Mouse (Mus musculus): ENCODE data around the gene Adam19. TPM values are rescaled to one million over a fixed set of nuclear protein-coding genes. Genes with fewer than 3 reads are reported as not detected.

Gene Adam19
- polyA plus RNA-seq, 1 experiment from 2014 or later = 6.5 TPM

- DNase-seq (ENCODE audit: low spot score) = no peak
These were observed 17.5 kb downstream of the Adam19 start for GRCm38 (mm10) chr11:46073061-46073849.

DNA sequence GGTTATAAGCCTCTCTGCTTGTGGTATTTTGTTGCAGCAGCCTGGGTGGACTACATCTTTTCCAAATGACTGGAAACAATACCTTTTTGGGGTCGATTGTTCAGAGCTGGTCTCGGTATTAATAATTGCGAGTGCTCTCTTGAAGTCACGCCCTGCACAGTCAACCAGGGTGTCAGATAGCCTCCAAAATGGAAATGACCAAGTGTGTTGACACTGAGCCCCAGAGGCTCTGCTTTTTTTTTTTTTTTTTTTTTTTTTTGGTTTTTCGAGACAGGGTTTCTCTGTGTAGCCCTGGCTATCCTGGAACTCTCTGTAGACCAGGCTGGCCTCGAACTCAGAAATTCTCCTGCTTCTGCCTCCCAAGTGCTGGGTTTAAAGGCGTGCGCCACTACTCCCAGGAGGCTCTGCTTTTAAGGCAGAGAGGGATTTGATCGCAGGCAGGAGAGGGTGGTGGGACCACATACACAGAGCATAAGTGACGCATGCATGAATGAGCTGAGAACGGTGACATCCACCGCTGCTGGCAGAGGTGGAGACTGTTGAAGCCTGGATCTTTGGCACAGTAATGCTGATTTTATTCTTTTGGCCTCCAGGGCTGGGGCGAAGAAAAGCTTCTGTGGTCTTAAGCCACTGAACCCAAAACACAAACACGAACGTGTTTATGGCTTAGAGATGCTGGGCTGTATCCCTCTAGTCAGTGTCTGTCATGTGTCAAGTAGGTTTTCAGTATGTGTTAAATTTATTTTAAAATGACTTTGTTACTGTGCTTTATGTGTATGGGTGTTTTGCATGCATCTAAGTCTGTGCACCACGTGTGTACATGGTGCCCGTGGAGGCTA is 18.3 kb downstream of the Adam19 start:
- DNase-seq (ENCODE audit: low spot score) = no peak

GRCm38 (mm10) chr11:46075507-46075906 is 19.7 kb downstream of the Adam19 start:
- DNase-seq (ENCODE audit: low spot score) = no peak

DNA sequence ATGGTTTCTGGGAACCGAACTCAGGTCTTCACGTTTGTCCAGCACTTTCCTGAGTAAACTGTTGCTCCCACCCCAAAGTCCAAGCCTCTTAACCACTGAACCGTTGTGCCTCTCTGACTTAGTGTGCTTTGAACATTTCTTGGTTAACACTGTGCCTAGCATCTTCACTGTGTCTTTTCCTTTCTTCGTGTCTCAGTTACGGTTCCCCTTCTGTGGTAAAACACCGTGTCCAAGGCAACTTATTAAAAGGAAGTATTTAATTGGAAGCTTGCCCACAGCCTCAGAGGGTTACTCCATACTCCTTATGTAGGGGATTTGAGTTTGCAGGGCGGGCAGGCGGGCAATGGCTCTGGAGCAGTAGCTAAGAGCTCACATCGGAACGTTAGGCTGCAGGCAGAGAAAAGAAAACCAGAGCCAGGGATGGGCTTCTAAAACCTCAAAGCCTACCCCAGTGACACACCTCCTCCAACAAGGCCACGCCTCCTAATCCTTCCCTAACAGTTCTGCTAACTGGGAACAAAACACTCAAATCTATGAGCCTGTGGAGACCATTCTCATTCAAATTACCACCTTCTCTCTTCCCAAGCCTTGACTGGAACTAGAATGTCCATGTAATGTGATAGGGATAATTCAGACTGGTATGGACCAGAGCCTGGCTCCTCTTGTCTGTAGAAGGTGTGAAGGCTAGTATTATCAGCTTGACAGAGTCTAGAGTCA is 20.8 kb downstream of the Adam19 start:
- DNase-seq (ENCODE audit: low spot score) = no peak

- no peak for DNase-seq (ENCODE audit: low spot score)
These were observed 21.5 kb downstream of the Adam19 start for GRCm38 (mm10) chr11:46077304-46077703.

DNA sequence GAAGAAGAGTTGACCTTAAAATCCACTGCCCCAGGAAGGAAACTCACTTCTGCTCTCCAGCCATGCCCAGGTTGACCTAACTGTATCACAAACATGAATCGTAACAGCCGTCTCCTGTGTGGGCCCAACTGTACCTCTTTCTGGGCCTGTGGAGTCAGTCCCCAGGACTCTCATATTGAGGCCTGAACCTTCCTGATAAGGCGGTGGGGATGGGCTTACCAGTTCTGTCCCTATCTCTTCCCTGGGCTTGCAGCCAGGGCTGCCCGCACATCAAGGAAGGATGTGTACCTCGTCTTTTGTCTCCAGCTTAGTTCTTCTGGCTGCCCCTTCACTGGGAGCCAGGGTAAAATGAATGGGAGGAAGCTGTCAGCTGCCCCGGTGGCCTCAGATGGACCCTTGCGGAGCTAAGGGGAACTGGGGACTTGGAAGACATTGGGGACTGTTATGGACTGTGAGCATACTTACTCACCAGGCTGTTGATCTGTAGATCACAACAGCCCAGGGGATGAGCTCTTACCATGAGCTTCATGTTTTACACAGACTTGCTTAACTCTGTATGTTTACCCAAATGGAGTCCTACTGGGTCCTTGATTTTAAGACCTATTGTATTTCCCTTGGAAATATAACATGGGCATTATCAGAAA is 22.1 kb downstream of the Adam19 start:
- DNase-seq (ENCODE audit: low spot score) = no peak

DNA sequence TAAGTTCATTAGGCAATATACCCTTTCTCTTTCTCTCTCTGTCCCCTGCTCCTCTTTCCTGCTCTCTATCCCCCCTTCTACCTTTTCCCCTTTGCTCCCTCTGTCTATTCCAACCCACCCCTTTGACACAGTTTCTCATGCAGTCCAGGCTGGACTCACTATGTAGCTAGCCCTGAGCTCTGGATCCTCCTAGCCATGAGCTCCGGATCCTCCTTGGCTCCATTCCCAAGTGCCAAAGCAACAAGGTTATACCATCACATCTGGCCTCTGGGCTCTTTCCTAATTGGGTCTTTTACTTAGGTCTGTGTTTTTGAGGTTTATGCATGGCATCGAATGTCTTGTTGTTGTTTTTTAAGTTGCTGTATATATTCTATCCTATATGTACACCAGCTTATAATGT is 25.3 kb downstream of the Adam19 start:
- no peak for DNase-seq (ENCODE audit: low spot score)

DNA sequence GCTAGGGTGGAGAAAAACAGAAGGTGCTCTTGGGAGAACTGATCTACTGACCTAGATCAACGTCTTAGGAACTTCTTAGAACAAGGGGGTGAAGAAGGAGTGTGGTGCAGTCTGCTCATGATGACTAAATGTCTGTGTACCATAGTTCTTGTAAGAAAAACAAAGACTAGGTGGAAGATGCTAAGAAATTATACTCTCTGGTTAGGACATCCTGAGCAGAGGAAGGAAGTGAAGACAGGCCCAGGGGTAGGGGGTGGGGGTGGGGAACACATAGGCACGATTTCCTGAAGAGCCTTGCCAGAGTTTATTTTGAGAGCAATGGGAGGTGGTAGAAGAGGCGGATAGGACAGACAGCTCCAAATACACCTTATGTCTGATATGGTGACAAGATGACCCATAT is 27.6 kb downstream of the Adam19 start:
- DNase-seq (ENCODE audit: low spot score) = peak; percentile 33

DNA sequence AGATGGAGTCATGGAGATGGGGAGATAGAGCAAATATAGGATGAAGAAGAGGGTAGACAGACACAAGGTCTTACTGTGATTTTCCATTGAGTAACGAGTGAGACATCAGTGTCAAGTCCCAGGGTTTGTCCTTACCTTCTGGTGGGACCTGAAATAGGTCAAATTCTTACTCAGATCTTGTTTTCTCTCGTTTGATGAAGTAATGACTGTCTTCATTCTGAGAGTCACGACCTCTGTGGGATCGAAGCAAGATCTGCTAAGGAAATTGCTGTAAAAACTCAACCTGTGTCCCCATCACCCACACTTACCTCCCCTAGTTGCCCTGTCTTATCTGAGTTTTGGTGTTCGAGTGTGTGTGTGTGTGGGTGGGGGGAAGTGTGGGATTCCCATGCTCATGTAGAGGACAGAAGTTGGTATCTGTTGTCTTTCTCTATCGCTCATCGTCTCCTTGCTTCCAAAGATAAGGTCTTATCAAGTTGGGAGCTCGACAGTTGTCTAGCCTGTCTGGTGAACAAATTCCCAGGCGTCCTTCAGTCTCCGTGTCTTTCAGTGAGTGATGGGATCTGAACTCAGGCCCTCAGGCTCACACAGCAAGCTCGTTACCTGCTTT is 28.1 kb downstream of the Adam19 start:
- no peak for DNase-seq (ENCODE audit: low spot score)

GRCm38 (mm10) chr11:46084568-46084967 is 28.8 kb downstream of the Adam19 start:
- DNase-seq (ENCODE audit: low spot score) = no peak

DNA sequence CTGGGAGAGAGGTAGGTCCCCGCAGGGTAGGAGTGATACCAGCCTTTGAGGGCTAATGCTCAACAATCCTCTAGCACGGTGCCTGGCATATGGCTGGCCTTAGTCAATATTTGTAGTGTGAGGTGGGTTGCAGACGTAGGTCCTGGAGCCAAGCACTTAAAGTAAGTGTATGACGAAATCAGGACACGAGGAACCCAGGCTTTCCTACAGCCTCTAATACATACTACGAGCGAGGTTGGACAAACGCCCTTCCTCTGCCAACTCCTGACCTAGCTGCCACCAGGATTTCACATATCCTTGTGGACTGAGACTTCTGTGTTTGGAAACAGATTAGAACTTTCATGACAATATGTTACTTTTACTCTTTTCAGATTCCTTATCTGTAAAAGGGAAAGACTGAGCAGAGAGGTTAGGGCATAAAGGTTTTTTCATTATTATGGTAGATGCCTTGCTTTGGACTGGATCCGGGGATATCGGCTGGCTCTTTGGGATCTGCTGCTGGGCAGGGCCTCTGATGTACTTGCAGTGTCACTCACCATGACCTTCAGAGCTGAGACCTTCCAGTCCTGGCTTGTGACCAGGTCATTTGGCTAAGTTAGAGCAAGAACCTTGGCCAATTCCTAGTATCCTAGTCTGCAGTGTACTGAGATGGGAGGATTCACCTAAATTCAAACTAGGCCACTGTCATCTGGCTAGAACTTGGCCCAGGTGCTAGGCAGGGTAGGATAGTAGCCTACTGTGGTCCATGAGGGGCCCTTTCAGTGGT is 29.8 kb downstream of the Adam19 start:
- DNase-seq (ENCODE audit: low spot score) = no peak

- DNase-seq (ENCODE audit: low spot score) = peak; percentile 58
These were observed 30.7 kb downstream of the Adam19 start for GRCm38 (mm10) chr11:46086446-46086845.

- no peak for DNase-seq (ENCODE audit: low spot score)
These were observed 33.4 kb downstream of the Adam19 start for GRCm38 (mm10) chr11:46089081-46089713.

GRCm38 (mm10) chr11:46090036-46090725 is 34.4 kb downstream of the Adam19 start:
- DNase-seq (ENCODE audit: low spot score) = peak; percentile 68

- no peak for DNase-seq (ENCODE audit: low spot score)
These were observed 35.3 kb downstream of the Adam19 start for GRCm38 (mm10) chr11:46090951-46091667.

DNA sequence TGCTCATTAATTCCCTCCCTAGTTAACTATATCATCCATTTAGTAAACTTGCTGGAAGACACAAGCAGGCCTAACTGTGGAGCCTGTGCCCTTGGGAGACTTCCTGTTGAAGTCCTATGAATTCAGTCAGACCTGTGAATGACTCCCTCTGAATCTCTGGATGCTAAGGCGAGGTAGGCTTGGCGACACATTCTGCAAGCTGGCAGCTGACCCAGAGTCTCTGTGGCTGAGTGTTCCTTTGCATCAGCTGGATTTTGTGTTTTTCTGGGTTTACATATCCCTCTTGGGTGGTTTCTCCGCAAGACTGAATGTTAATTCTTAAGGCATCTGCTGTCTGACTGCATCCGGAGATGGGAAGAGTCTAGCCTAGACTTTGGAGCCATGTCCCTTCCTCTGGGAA is 36.3 kb downstream of the Adam19 start:
- no peak for DNase-seq (ENCODE audit: low spot score)

GRCm38 (mm10) chr11:46095477-46096264 is 39.9 kb downstream of the Adam19 start:
- DNase-seq (ENCODE audit: low spot score) = no peak

DNA sequence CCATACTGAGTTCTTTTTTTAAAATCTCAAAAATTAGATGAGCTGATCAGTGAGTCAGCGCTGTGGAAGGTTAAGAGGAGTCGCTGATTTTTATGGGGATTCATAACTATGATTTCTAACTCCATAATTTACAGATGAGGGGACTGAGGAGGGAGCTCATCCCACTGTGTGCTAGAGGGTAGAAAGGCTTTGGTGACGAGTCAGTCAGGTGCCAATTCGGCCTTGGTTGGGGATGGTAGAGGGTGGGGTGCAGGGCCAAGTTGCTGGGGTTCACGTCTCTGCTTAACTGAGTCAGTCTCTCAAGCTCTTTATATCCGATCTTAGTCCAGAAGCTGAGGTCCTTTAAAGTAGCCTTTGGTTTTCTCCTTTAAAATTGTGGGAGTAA is 40.5 kb downstream of the Adam19 start:
- no peak for DNase-seq (ENCODE audit: low spot score)
